Mouse (Mus musculus) lung, postnatal 0 days (tissue): ENCODE measurements around the gene Adamtsl4. TPM values are rescaled to one million over a fixed set of nuclear protein-coding genes. Genes with fewer than 3 reads are reported as not detected.
A peak's percentile ranks its signal among the peaks of the same experiment; 100 is the strongest.

ENCODE experiments used
- ATAC-seq: fragments of 200-750 bp; cut with Nextera tagmentation; 2 replicates; pipeline ENCODE4 v1.8.0; 2017; ENCODE audit warnings: moderate library complexity
- DNase-seq: peaks from one replicate; pipeline ENCODE4 v3.0.0-alpha.2; 2016; ENCODE audit warnings: low spot score
- H3K27ac ChIP-seq: fragments of 300-500 bp; sonication (generic); 2 replicates; pipeline ENCODE4 v1.5.1; 2014; ENCODE audit warnings: antibody characterized with exemption, mild to moderate bottlenecking, low read length, mixed read lengths
- H3K27me3 ChIP-seq: fragments of 300-500 bp; sonication (generic); replicated peaks from 2 replicates; pipeline ENCODE4 v1.6.1; 2014; ENCODE audit warnings: low read length, mixed read lengths; ENCODE audit not compliant: insufficient read depth
- H3K36me3 ChIP-seq: fragments of 300-500 bp; sonication (generic); 2 replicates; pipeline ENCODE4 v1.6.1; 2014; ENCODE audit warnings: low read length, mixed read lengths; ENCODE audit not compliant: insufficient read depth
- H3K4me1 ChIP-seq: fragments of 300-500 bp; sonication (generic); 2 replicates; pipeline ENCODE4 v1.6.1; 2014; ENCODE audit warnings: antibody characterized with exemption, low read depth, low read length, mixed read lengths; ENCODE audit not compliant: insufficient read depth
- H3K4me2 ChIP-seq: fragments of 300-500 bp; sonication (generic); replicated peaks from 2 replicates; pipeline ENCODE4 v1.6.1; 2014; ENCODE audit warnings: low read depth, mild to moderate bottlenecking, low read length, moderate library complexity, mixed read lengths
- H3K4me3 ChIP-seq: fragments of 300-500 bp; sonication (generic); 2 replicates; pipeline ENCODE4 v1.5.1; 2014; ENCODE audit warnings: low read depth, low read length
- H3K9ac ChIP-seq: fragments of 300-500 bp; sonication (generic); replicated peaks from 2 replicates; pipeline ENCODE4 v1.6.1; 2014; ENCODE audit warnings: low read depth, mild to moderate bottlenecking
- H3K9me3 ChIP-seq: fragments of 300-500 bp; sonication (generic); 2 replicates; pipeline ENCODE4 v1.6.1; 2016; ENCODE audit warnings: low read length, mixed read lengths
- CTCF ChIP-seq: IDR thresholded peaks from 2 replicates; pipeline ENCODE4 v1.5.1; 2016; ENCODE audit warnings: antibody characterized with exemption, mild to moderate bottlenecking
- EP300 ChIP-seq: IDR thresholded peaks from 2 replicates; pipeline ENCODE4 v1.6.1; 2016; ENCODE audit warnings: antibody characterized with exemption, mild to moderate bottlenecking, control low read depth
- WGBS: fragments of 180-500 bp; shearing (Covaris S2); extraction: QIAGEN DNeasy Blood & Tissue Kit; methylation state at CpG from one replicate; pipeline ENCODE4 v1.1.7; 2014; 5-methylcytosine and 5-hydroxymethylcytosine counted together
- polyA plus RNA-seq: library from polyadenylated mRNA; unstranded; fragments of >200 nt; fragmentation: Nextera tagmentation; extraction: Ambion mirVana; gene quantifications from 2 replicates; pipeline ENCODE4 v1.2.1, GENCODE M21; 2015

Adamtsl4 gene
- polyA plus RNA-seq, 1 experiment from 2014 or later: 13.2 TPM

- no peak for TF ChIP-seq CTCF
- peak; percentile 99 for TF ChIP-seq EP300
- 0 out of 2 replicates have a peak overlapping the region, but pooled peaks have one; percentile 3 for H3K4me2 ChIP-seq
- 21% methylated on average over 6 of the region's 6 CpGs for WGBS
- no peak overlapping the region for H3K9ac ChIP-seq
- DNase-seq (peak; percentile 96), ATAC-seq (peak; percentile 74)
- H3K27me3 ChIP-seq: no peaks in the 10 kb centered on the region
- peaks cover 59% of the 10 kb centered on the region for H3K4me1 ChIP-seq
- H3K27ac ChIP-seq: peak overlapping the region; percentile 90
- no peak overlapping the region for H3K4me3 ChIP-seq
- H3K36me3 ChIP-seq: peaks cover 18% of the 10 kb centered on the region; the same call in 1 of the 2 replicates
- H3K9me3 ChIP-seq: no peaks in the 10 kb centered on the region
Measured at GRCm38 (mm10) chr3:95666124-95666844, 21.4 kb downstream of the Adamtsl4 start.

GRCm38 (mm10) chr3:95664940-95665352, 22.8 kb downstream of the Adamtsl4 start:
- no peak overlapping the region for H3K9ac ChIP-seq
- H3K4me3 ChIP-seq: no peak overlapping the region
- H3K27me3 ChIP-seq: no peaks in the 10 kb centered on the region
- ATAC-seq (no peak), DNase-seq (peak; percentile 23)
- H3K4me2 ChIP-seq: no peak overlapping the region
- no peaks in the 10 kb centered on the region for H3K9me3 ChIP-seq
- H3K36me3 ChIP-seq: peaks cover 26% of the 10 kb centered on the region; the same call in 1 of the 2 replicates
- H3K4me1 ChIP-seq: peaks cover 58% of the 10 kb centered on the region
- H3K27ac ChIP-seq: peak overlapping the region; percentile 90
- TF ChIP-seq EP300 (no peak), CTCF (no peak)
- 88% methylated on average over 4 of the region's 4 CpGs for WGBS

GRCm38 (mm10) chr3:95663969-95664608, 23.6 kb downstream of the Adamtsl4 start:
- WGBS: 54% methylated on average over 3 of the region's 3 CpGs
- ATAC-seq (no peak), DNase-seq (peak; percentile 65)
- H3K9me3 ChIP-seq: no peaks in the 10 kb centered on the region
- H3K4me3 ChIP-seq: no peak overlapping the region
- peaks cover 53% of the 10 kb centered on the region for H3K4me1 ChIP-seq
- H3K27ac ChIP-seq: peak overlapping the region; percentile 90
- TF ChIP-seq CTCF: no peak
- TF ChIP-seq EP300: no peak
- no peak overlapping the region for H3K9ac ChIP-seq
- no peaks in the 10 kb centered on the region for H3K27me3 ChIP-seq
- H3K4me2 ChIP-seq: peak overlapping the region; percentile 17; the same call in 1 of the 2 replicates
- peaks cover 26% of the 10 kb centered on the region; the same call in 1 of the 2 replicates for H3K36me3 ChIP-seq

DNA sequence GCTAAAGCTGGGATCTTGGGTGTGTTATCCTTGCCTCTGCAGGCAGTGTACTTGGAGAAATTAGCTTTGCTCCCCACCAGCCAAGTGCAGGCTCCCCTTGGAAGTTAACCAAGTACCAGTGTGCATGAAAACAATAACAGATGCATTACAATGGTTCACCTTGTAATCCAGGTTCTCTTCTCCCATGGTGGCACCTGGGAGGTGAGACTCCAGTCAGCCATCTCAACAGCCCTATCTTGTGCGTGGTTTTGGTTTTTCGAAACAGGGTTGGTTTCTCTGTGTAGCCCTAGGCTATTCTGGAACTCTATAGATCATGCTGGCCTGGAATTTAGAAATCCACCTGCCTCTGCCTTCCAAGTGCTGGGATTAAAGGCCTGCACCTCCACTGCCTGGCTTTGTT, 24.2 kb downstream of the Adamtsl4 start:
- no peaks in the 10 kb centered on the region for H3K9me3 ChIP-seq
- H3K4me1 ChIP-seq: peaks cover 51% of the 10 kb centered on the region
- peak overlapping the region; percentile 71; the same call in 1 of the 2 replicates for H3K4me2 ChIP-seq
- peak overlapping the region; percentile 90 for H3K27ac ChIP-seq
- no peak for ATAC-seq
- H3K9ac ChIP-seq: no peak overlapping the region
- DNase-seq: no peak
- 63% methylated on average over 2 of the region's 2 CpGs for WGBS
- no peak for TF ChIP-seq CTCF
- no peak for TF ChIP-seq EP300
- H3K36me3 ChIP-seq: peaks cover 26% of the 10 kb centered on the region; the same call in 1 of the 2 replicates
- H3K27me3 ChIP-seq: no peaks in the 10 kb centered on the region
- no peak overlapping the region for H3K4me3 ChIP-seq

- TF ChIP-seq CTCF (no peak), EP300 (no peak)
- Histone ChIP-seq H3K9me3 (no peaks in the 10 kb centered on the region), H3K27me3 (no peaks in the 10 kb centered on the region), H3K9ac (no peak overlapping the region; the same call in 1 of the 2 replicates), H3K27ac (0 out of 2 replicates have a peak overlapping the region, but pooled peaks have one; percentile 90), H3K4me2 (peak overlapping the region; percentile 71), H3K4me1 (peaks cover 48% of the 10 kb centered on the region), H3K4me3 (peak overlapping the region; percentile 99), H3K36me3 (peaks cover 26% of the 10 kb centered on the region; the same call in 1 of the 2 replicates)
- DNase-seq (no peak), ATAC-seq (no peak)
- 60% methylated on average over 7 of the region's 7 CpGs for WGBS
Measured at GRCm38 (mm10) chr3:95662724-95663449, 24.8 kb downstream of the Adamtsl4 start.
